Mouse (Mus musculus) macrophage (primary cell): ENCODE measurements around the gene Gtsf1. TPM values are rescaled to one million over a fixed set of nuclear protein-coding genes. Genes with fewer than 3 reads are reported as not detected.
A peak's percentile ranks its signal among the peaks of the same experiment; 100 is the strongest.

Source experiments
- H3K27ac ChIP-seq: fragments of 350-480 bp; formaldehyde crosslinking; 2 replicates; pipeline ENCODE4 v1.9.0; 2021
- H3K36me3 ChIP-seq: fragments of 350-480 bp; formaldehyde crosslinking; 2 replicates; pipeline ENCODE4 v1.9.0; 2021; ENCODE audit errors: inconsistent target
- H3K4me3 ChIP-seq: fragments of 350-480 bp; formaldehyde crosslinking; 2 replicates; pipeline ENCODE4 v1.9.0; 2021; ENCODE audit errors: inconsistent target
- H3K79me2 ChIP-seq: fragments of 350-480 bp; formaldehyde crosslinking; 2 replicates; pipeline ENCODE4 v1.9.0; 2021; ENCODE audit errors: inconsistent target
- WGBS: methylation state at CpG from one replicate; pipeline ENCODE4 v1.1.7; 2026; ENCODE audit warnings: inconsistent platforms; ENCODE audit not compliant: missing documents; 5-methylcytosine and 5-hydroxymethylcytosine counted together
- polyA plus RNA-seq: library from polyadenylated mRNA; stranded (reverse); fragments of 250-400 nt; gene quantifications from 3 replicates; pipeline ENCODE4 v1.2.4, GENCODE M21; 2018; ENCODE audit warnings: inconsistent platforms

Gene Gtsf1
- polyA plus RNA-seq, 1 experiment from 2014 or later, result not detected

- 96% methylated on average over 4 of the region's 4 CpGs for WGBS
- Histone ChIP-seq H3K79me2 (peaks cover 29% of the 10 kb centered on the region), H3K27ac (no peak overlapping the region), H3K36me3 (no peaks in the 10 kb centered on the region), H3K4me3 (no peak overlapping the region)
Observed at GRCm38 (mm10) chr15:103368179-103368940, 61.9 kb downstream of the Gtsf1 start.

GRCm38 (mm10) chr15:103366376-103367149 is 63.7 kb downstream of the Gtsf1 start, which contains the start of gene Itga5:
Gene Itga5 (minus strand): TSS chr15:103366763.
- WGBS, result 3% methylated on average over 49 of the region's 51 CpGs
- Histone ChIP-seq H3K4me3 (peak within 1 kb of the TSS; percentile 94), H3K36me3 (no peaks in the 10 kb centered on the region), H3K79me2 (peaks cover 47% of the 10 kb centered on the region), H3K27ac (peak within 1 kb of the TSS; percentile 90)

- Histone ChIP-seq H3K27ac (peak overlapping the region; percentile 90), H3K79me2 (peaks cover 55% of the 10 kb centered on the region), H3K36me3 (no peaks in the 10 kb centered on the region), H3K4me3 (peak overlapping the region; percentile 94)
- WGBS, result 1% methylated on average over 46 of the region's 51 CpGs
Observed at GRCm38 (mm10) chr15:103365471-103366375, 64.5 kb downstream of the Gtsf1 start.

GRCm38 (mm10) chr15:103364761-103365160 is 65.5 kb downstream of the Gtsf1 start:
- peak overlapping the region; percentile 94 for H3K4me3 ChIP-seq
- no peaks in the 10 kb centered on the region for H3K36me3 ChIP-seq
- peaks cover 65% of the 10 kb centered on the region for H3K79me2 ChIP-seq
- peak overlapping the region; percentile 90 for H3K27ac ChIP-seq
- 12% methylated on average over 4 of the region's 4 CpGs for WGBS

GRCm38 (mm10) chr15:103363809-103364208 is 66.5 kb downstream of the Gtsf1 start:
- H3K4me3 ChIP-seq, result no peak overlapping the region
- WGBS, result 73% methylated on average over 1 of the region's 1 CpGs
- peaks cover 74% of the 10 kb centered on the region for H3K79me2 ChIP-seq
- no peak overlapping the region for H3K27ac ChIP-seq
- H3K36me3 ChIP-seq, result no peaks in the 10 kb centered on the region

- Histone ChIP-seq H3K36me3 (no peaks in the 10 kb centered on the region), H3K4me3 (no peak overlapping the region), H3K79me2 (peaks cover 75% of the 10 kb centered on the region), H3K27ac (no peak overlapping the region)
- WGBS, result 79% methylated on average over 2 of the region's 3 CpGs
Observed at GRCm38 (mm10) chr15:103362950-103363349, 67.3 kb downstream of the Gtsf1 start.

GRCm38 (mm10) chr15:103362333-103362732 is 67.9 kb downstream of the Gtsf1 start:
- WGBS, result 93% methylated on average over 2 of the region's 7 CpGs
- Histone ChIP-seq H3K4me3 (no peak overlapping the region), H3K36me3 (peaks cover under 1% of the 10 kb centered on the region; the same call in 1 of the 2 replicates), H3K79me2 (peaks cover 80% of the 10 kb centered on the region), H3K27ac (no peak overlapping the region)

- WGBS, result 13% methylated on average over 1 of the region's 1 CpGs
- H3K79me2 ChIP-seq, result peaks cover 91% of the 10 kb centered on the region
- H3K36me3 ChIP-seq, result peaks cover 11% of the 10 kb centered on the region
- no peak overlapping the region for H3K4me3 ChIP-seq
- peak overlapping the region; percentile 63 for H3K27ac ChIP-seq
Observed at GRCm38 (mm10) chr15:103361269-103361668, 69.0 kb downstream of the Gtsf1 start.

- Histone ChIP-seq H3K79me2 (peaks cover 84% of the 10 kb centered on the region), H3K27ac (peak overlapping the region; percentile 88), H3K4me3 (no peak overlapping the region), H3K36me3 (peaks cover 23% of the 10 kb centered on the region)
- 95% methylated on average over 5 of the region's 5 CpGs for WGBS
Observed at GRCm38 (mm10) chr15:103359869-103360602, 70.2 kb downstream of the Gtsf1 start.

- Histone ChIP-seq H3K36me3 (peaks cover 32% of the 10 kb centered on the region), H3K27ac (peak overlapping the region; percentile 88), H3K79me2 (peaks cover 75% of the 10 kb centered on the region), H3K4me3 (no peak overlapping the region)
- WGBS, result 13% methylated on average over 1 of the region's 1 CpGs
Observed at GRCm38 (mm10) chr15:103359122-103359510, 71.2 kb downstream of the Gtsf1 start.

GRCm38 (mm10) chr15:103358278-103359121 is 71.8 kb downstream of the Gtsf1 start:
- Histone ChIP-seq H3K79me2 (peaks cover 69% of the 10 kb centered on the region), H3K27ac (peak overlapping the region; percentile 88), H3K4me3 (no peak overlapping the region), H3K36me3 (peaks cover 38% of the 10 kb centered on the region)
- 33% methylated on average over 4 of the region's 4 CpGs for WGBS

- Histone ChIP-seq H3K4me3 (no peak overlapping the region), H3K27ac (peak overlapping the region; percentile 88), H3K36me3 (peaks cover 44% of the 10 kb centered on the region), H3K79me2 (peaks cover 62% of the 10 kb centered on the region)
- WGBS, result 25% methylated on average over 4 of the region's 4 CpGs
Observed at GRCm38 (mm10) chr15:103357817-103358216, 72.5 kb downstream of the Gtsf1 start.

- peaks cover 58% of the 10 kb centered on the region for H3K36me3 ChIP-seq
- no peak overlapping the region for H3K27ac ChIP-seq
- peaks cover 45% of the 10 kb centered on the region for H3K79me2 ChIP-seq
- 90% methylated on average over 3 of the region's 4 CpGs for WGBS
- no peak overlapping the region for H3K4me3 ChIP-seq
Observed at GRCm38 (mm10) chr15:103356130-103356529, 74.1 kb downstream of the Gtsf1 start.
